Mouse (Mus musculus) B cell, adult (primary cell): ENCODE results near the gene Micall2. TPM values are rescaled to one million over a fixed set of nuclear protein-coding genes. Genes with fewer than 3 reads are reported as not detected.

ENCODE experiments used
- total RNA-seq: library from RNA; stranded (reverse); gene quantifications from 4 replicates; pipeline ENCODE4 v1.2.4, GENCODE M21; 2023; ENCODE audit not compliant: inconsistent age

Micall2 gene
- total RNA-seq = 0.15 TPM in 1 of 4 replicates, not detected in the others

DNA sequence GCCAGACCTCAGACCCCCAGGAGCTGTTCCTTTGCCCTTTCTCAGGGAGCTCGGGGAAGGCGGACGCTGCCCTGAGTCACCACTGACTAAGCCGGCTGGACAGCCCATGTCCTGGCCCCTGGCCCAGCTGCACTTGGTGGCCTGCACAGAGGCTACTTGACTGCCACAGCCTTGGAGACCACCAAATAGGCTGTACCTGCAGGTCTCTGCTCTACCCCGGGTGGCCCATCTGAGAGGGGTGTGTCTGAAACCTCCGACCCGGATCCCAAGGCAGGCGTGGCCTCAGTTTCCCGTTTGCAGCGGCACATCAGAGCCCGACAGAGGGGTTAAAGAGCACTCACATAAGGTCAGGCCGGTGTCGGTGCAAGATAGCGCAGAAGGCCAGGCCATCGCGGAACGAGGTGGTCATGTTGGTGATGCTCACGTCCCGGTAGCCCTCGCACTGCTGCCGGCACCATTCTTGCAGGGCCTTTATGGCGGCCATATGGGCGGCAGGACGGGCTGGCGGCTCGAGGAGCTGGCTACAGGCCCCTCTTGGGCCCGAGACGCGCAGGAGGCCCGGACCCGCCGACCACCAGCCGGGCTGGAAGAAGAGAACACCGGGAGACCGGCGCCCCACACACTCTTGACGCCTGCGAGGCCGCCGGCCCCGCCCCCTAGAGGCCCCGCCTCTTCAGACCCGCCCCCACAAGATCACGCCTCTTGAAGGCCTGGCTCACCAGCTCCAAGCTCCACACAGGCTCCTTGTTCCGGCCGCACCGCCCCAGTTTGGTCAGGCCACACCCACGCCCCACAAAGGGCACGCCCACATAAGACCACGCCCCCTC lies at the start of gene Micall2:
Gene Micall2, minus strand, starts transcription at position 660 of the 827 bp plus-strand sequence.

GRCm38 (mm10) chr5:139775216-139775926 lies 39.2 kb upstream of the Micall2 start, which contains the start of gene Ints1:
Ints1 (minus strand) TSS chr5:139775674.

Other genes starting within 250 kb of the Micall2 start
- gene Uncx, start 192.8 kb downstream of the Micall2 start, total RNA-seq = not detected in 4 replicates
- gene Ints1, start 39.3 kb upstream of the Micall2 start, total RNA-seq = 109 to 134 TPM (median 115 TPM) in 4 replicates
- 307 to 328 TPM (median 317 TPM) in 4 replicates for gene Mafk, start 55.2 kb upstream of the Micall2 start, total RNA-seq
- gene Tmem184a, start 83.6 kb upstream of the Micall2 start, total RNA-seq = 0.13 TPM in 1 of 4 replicates, not detected in the others
- gene Gm26938, start 90.1 kb upstream of the Micall2 start, total RNA-seq = not detected in 4 replicates
- gene Psmg3, start 90.5 kb upstream of the Micall2 start, total RNA-seq = 12.0 to 13.9 TPM (median 12.8 TPM) in 4 replicates
- not detected in 4 replicates for gene Elfn1, start 171.6 kb upstream of the Micall2 start, total RNA-seq